Mouse (Mus musculus): ENCODE results near the gene Tmem94. TPM values are rescaled to one million over a fixed set of nuclear protein-coding genes. Genes with fewer than 3 reads are reported as not detected.

The Tmem94 gene
- polyA plus RNA-seq, 1 experiment from 2014 or later = 17.0 TPM

DNA sequence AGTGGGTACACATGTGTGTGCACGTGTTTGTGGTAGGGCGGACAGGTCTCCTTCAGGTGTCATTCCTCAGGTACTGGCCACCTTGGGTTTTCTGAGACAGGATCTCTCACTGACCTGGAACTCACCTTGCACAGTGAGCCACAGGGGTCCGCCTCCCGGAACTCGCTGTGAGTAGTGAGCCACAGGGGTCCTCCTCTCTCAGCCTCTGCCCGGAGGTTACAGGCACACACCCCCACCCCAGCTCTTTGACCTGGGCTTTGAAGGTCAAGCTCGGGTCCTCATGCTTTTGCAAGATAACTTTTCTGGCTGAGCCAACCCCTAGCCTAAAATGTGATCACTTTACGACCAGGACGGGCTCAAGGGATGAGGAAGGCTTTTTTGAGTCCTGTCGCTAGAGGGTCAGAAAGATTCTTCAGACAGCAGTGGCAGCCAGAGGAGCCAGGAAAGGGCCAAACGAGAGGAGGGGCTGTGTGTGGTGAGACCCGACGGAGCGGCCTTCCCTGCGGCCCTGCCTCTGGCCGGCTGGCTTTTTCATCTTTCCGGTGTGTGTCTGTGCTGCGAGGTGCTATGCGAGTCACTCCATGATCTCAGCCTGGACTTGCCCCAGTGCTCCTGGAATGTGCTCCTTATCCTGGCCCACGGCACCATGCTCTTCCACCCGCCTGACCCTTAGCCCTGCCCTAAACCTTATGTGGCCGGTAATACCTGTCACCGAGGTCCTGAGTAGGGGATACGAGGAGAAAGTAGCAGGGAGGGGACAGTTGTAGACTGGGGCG lies 65.5 kb downstream of the Tmem94 start:
- peak overlapping the region; percentile 19 for H3K9ac ChIP-seq (replicated peaks; ENCODE audit: low read depth)
- H3K9me3 ChIP-seq (ENCODE audit: low read length) = no peaks in the 10 kb centered on the region
- 22% methylated on average over 24 of the region's 25 CpGs for WGBS
- H3K4me3 ChIP-seq (ENCODE audit: low read depth, low read length) = no peak overlapping the region
- H3K4me2 ChIP-seq (replicated peaks; ENCODE audit: low read depth, low read length) = peak overlapping the region; percentile 29
- H3K27me3 ChIP-seq (replicated peaks; ENCODE audit: insufficient read depth, low read length) = no peaks in the 10 kb centered on the region
- peak overlapping the region; percentile 90 for H3K27ac ChIP-seq (ENCODE audit: low read length)
- ATAC-seq (peak; percentile 8), DNase-seq (ENCODE audit: low spot score) (peak; percentile 32)
- no peak for TF ChIP-seq CTCF (IDR thresholded peaks at IDR 0.05)
- no peak for TF ChIP-seq EP300 (IDR thresholded peaks at IDR 0.05)
- no peaks in the 10 kb centered on the region for H3K36me3 ChIP-seq (ENCODE audit: insufficient read depth, low read length)
- peaks cover 24% of the 10 kb centered on the region; the same call in 1 of the 2 replicates for H3K4me1 ChIP-seq (ENCODE audit: insufficient read depth, low read depth, low read length)

DNA sequence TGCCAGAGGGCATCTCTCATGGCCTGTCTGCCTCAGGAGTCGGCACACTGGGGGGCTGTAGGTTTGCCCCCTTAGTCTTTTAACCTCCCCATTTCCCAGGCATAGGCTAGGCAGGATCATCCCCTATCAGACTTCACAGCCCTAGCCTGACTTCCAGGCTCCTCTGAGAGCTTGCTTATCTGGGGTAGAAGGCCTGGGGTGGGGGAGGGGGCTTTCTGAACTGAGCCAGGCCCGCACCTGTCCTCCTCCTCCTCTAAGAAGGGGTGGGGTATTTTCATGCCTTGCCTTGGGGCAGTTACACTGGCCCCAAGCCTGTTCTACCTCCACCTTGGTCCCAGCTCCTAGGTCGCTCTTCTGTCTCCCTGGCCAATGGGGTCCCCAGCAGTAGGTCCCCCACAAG lies 66.3 kb downstream of the Tmem94 start:
- no peak for DNase-seq (ENCODE audit: low spot score)
- Histone ChIP-seq H3K4me1 (ENCODE audit: insufficient read depth, low read depth, low read length) (peaks cover 24% of the 10 kb centered on the region; the same call in 1 of the 2 replicates), H3K4me3 (ENCODE audit: low read depth, low read length) (no peak overlapping the region), H3K4me2 (replicated peaks; ENCODE audit: low read depth, low read length) (peak overlapping the region; percentile 29), H3K36me3 (ENCODE audit: insufficient read depth, low read length) (no peaks in the 10 kb centered on the region), H3K9ac (replicated peaks; ENCODE audit: low read depth) (no peak overlapping the region), H3K9me3 (ENCODE audit: low read length) (no peaks in the 10 kb centered on the region), H3K27ac (ENCODE audit: low read length) (peak overlapping the region; percentile 90), H3K27me3 (replicated peaks; ENCODE audit: insufficient read depth, low read length) (no peaks in the 10 kb centered on the region)
- TF ChIP-seq CTCF (IDR thresholded peaks at IDR 0.05) (no peak), EP300 (IDR thresholded peaks at IDR 0.05) (no peak)
- 37% methylated on average over 3 of the region's 3 CpGs for WGBS
- no peak for ATAC-seq

DNA sequence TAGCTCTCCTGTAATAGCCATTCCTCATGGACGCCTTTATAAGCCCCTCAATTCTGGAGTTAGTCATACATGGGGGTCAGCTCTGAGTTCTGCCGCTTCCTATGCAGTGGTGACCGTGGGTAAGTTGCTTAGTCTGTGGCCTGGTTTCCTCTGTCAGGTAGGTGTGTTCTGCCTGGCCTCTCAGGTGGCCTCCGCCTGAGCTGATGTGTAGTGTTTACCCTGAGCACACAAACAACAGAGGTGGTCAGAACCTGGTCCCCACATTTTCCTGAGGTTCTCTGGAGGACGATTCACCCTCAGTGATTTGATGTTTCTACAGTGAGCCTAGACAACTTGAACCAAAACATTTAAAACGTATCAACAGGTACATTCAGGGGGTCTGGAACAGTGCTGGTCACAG lies 66.8 kb downstream of the Tmem94 start:
- Histone ChIP-seq H3K4me2 (replicated peaks; ENCODE audit: low read depth, low read length) (peak overlapping the region; percentile 29), H3K4me1 (ENCODE audit: insufficient read depth, low read depth, low read length) (peaks cover 24% of the 10 kb centered on the region; the same call in 1 of the 2 replicates), H3K4me3 (ENCODE audit: low read depth, low read length) (no peak overlapping the region), H3K9me3 (ENCODE audit: low read length) (no peaks in the 10 kb centered on the region), H3K9ac (replicated peaks; ENCODE audit: low read depth) (no peak overlapping the region), H3K27ac (ENCODE audit: low read length) (peak overlapping the region; percentile 90), H3K36me3 (ENCODE audit: insufficient read depth, low read length) (no peaks in the 10 kb centered on the region), H3K27me3 (replicated peaks; ENCODE audit: insufficient read depth, low read length) (no peaks in the 10 kb centered on the region)
- WGBS = 50% methylated on average over 6 of the region's 6 CpGs
- ATAC-seq = peak; percentile 12; the same call in 1 of the 2 replicates
- no peak for TF ChIP-seq CTCF (IDR thresholded peaks at IDR 0.05)
- TF ChIP-seq EP300 (IDR thresholded peaks at IDR 0.05) = no peak
- DNase-seq (ENCODE audit: low spot score) = peak; percentile 62

DNA sequence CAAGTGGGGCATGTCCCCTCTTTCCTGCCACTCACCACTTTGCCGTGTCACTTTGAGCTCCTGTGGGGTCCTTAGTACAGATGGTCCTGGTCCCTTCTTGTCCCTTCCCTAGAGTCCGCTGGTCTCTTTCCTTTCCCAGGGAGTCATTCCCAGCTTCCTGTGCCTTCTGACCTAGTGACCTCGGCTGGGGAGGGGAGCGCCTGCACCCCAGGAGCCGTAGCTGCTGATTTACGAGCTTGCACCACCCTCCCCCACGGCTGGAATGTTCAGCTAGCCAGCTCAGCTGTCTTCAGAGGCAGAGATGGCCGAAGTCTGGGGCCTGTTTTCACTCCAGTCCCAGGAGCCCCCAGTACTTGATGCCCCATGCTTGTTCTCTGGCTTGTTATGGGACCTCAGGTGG lies 67.3 kb downstream of the Tmem94 start:
- H3K4me2 ChIP-seq (replicated peaks; ENCODE audit: low read depth, low read length) = peak overlapping the region; percentile 6; the same call in 1 of the 2 replicates
- peak overlapping the region; percentile 90 for H3K27ac ChIP-seq (ENCODE audit: low read length)
- ATAC-seq = 0 out of 2 replicates have a peak, but pooled peaks have one; percentile 12
- no peaks in the 10 kb centered on the region for H3K36me3 ChIP-seq (ENCODE audit: insufficient read depth, low read length)
- 0 out of 2 replicates have a peak overlapping the region, but pooled peaks have one; percentile 4 for H3K9ac ChIP-seq (replicated peaks; ENCODE audit: low read depth)
- H3K27me3 ChIP-seq (replicated peaks; ENCODE audit: insufficient read depth, low read length) = no peaks in the 10 kb centered on the region
- WGBS = 11% methylated on average over 8 of the region's 8 CpGs
- DNase-seq (ENCODE audit: low spot score) = peak; percentile 67
- peaks cover 24% of the 10 kb centered on the region; the same call in 1 of the 2 replicates for H3K4me1 ChIP-seq (ENCODE audit: insufficient read depth, low read depth, low read length)
- H3K9me3 ChIP-seq (ENCODE audit: low read length) = no peaks in the 10 kb centered on the region
- no peak overlapping the region for H3K4me3 ChIP-seq (ENCODE audit: low read depth, low read length)
- TF ChIP-seq EP300 (IDR thresholded peaks at IDR 0.05) = no peak
- TF ChIP-seq CTCF (IDR thresholded peaks at IDR 0.05) = no peak

DNA sequence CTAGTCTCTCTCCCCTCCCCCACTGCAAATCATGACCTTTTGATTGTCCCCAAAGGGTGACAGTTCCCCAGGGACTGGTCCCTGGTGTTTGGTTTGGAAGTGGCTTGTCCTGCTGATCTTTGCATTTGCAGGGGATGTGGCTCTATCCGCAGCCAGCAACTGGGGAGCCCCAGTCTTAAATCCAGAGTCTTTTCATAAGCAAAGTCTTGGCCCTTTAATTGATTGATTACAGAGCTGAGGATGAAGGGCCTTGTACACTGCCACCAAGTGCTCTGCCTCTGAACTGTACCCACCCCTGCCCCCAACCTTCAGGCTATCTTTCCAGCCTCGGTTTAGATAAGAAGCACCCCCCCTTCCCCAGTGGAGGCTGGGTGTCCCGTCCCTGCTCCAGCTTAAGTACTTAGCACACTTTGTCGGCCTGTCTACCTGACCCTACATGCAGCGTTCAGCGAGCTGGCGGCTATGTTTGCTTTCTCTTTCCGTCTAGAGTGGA lies 67.8 kb downstream of the Tmem94 start:
- TF ChIP-seq CTCF (IDR thresholded peaks at IDR 0.05) (peak; percentile 35), EP300 (IDR thresholded peaks at IDR 0.05) (peak; percentile 79)
- H3K36me3 ChIP-seq (ENCODE audit: insufficient read depth, low read length) = no peaks in the 10 kb centered on the region
- ATAC-seq (peak; percentile 42), DNase-seq (ENCODE audit: low spot score) (peak; percentile 75)
- no peaks in the 10 kb centered on the region for H3K9me3 ChIP-seq (ENCODE audit: low read length)
- no peaks in the 10 kb centered on the region for H3K27me3 ChIP-seq (replicated peaks; ENCODE audit: insufficient read depth, low read length)
- no peak overlapping the region; the same call in 1 of the 2 replicates for H3K4me2 ChIP-seq (replicated peaks; ENCODE audit: low read depth, low read length)
- 0 out of 2 replicates have a peak overlapping the region, but pooled peaks have one; percentile 4 for H3K9ac ChIP-seq (replicated peaks; ENCODE audit: low read depth)
- H3K4me3 ChIP-seq (ENCODE audit: low read depth, low read length) = no peak overlapping the region
- peak overlapping the region; percentile 90 for H3K27ac ChIP-seq (ENCODE audit: low read length)
- peaks cover 24% of the 10 kb centered on the region; the same call in 1 of the 2 replicates for H3K4me1 ChIP-seq (ENCODE audit: insufficient read depth, low read depth, low read length)
- 19% methylated on average over 8 of the region's 8 CpGs for WGBS

DNA sequence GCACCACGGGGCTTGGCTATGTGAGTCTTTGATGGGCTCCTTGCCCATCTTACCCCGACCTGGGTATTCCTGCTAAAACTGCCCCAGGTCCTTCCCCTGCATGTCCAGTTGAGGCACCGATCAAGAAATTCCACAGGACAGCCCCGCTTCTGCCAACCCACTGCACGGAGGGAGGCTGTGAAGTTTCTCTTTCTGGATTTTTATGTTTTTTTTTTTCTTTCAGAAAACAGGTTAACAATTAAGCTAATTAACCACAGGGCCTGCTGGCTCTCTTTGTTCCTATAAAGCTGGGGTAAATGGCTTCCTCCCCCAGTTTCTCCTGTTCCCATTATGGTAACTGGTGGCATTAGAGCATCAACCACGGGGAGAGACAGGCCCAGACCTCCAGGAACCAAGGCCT lies 68.8 kb downstream of the Tmem94 start:
- peak overlapping the region; percentile 90 for H3K27ac ChIP-seq (ENCODE audit: low read length)
- H3K9ac ChIP-seq (replicated peaks; ENCODE audit: low read depth) = no peak overlapping the region
- ATAC-seq (no peak), DNase-seq (ENCODE audit: low spot score) (no peak)
- peaks cover 22% of the 10 kb centered on the region; the same call in 1 of the 2 replicates for H3K4me1 ChIP-seq (ENCODE audit: insufficient read depth, low read depth, low read length)
- H3K4me2 ChIP-seq (replicated peaks; ENCODE audit: low read depth, low read length) = no peak overlapping the region
- H3K4me3 ChIP-seq (ENCODE audit: low read depth, low read length) = no peak overlapping the region
- H3K27me3 ChIP-seq (replicated peaks; ENCODE audit: insufficient read depth, low read length) = no peaks in the 10 kb centered on the region
- H3K9me3 ChIP-seq (ENCODE audit: low read length) = no peaks in the 10 kb centered on the region
- TF ChIP-seq EP300 (IDR thresholded peaks at IDR 0.05) = no peak
- TF ChIP-seq CTCF (IDR thresholded peaks at IDR 0.05) = no peak
- 67% methylated on average over 6 of the region's 6 CpGs for WGBS
- H3K36me3 ChIP-seq (ENCODE audit: insufficient read depth, low read length) = no peaks in the 10 kb centered on the region

All from lung, postnatal 0 days (tissue).